Mouse (Mus musculus): ENCODE measurements around the gene Nckap5. TPM values are rescaled to one million over a fixed set of nuclear protein-coding genes. Genes with fewer than 3 reads are reported as not detected.

Nckap5 gene
- polyA plus RNA-seq, 1 experiment from 2014 or later = 11.5 TPM

DNA sequence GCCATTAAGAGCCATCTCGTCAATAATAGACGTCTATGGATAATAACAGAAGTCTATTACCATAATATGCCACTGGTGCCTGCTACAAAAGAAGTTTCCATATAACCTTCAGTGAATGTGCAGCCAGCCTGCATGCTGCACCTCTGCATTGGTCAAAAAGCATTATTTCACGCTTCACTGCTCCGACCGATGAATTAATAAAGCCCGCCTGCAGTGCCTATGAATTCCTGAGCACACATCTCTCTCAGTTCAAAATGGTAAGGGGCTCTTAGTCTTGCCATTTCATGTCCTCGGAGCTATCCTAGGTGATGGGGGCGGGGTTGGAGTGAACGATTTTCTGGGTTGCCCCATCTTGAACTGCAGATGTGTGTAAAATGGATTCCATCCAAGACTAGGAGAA lies 256.3 kb downstream of the Nckap5 start:
- no peak overlapping the region; the same call in 1 of the 2 replicates for H3K4me2 ChIP-seq
- no peak overlapping the region for H3K4me3 ChIP-seq (replicated peaks)
- no peaks in the 10 kb centered on the region for H3K36me3 ChIP-seq
- no peak for ATAC-seq (ENCODE audit: low FRiP score)
- WGBS = 49% methylated on average over 9 of the region's 9 CpGs
- H3K9ac ChIP-seq (replicated peaks) = no peak overlapping the region
- peaks cover 20% of the 10 kb centered on the region for H3K4me1 ChIP-seq
- peak overlapping the region; percentile 10; the same call in 1 of the 2 replicates for H3K27ac ChIP-seq (replicated peaks)
- no peaks in the 10 kb centered on the region for H3K9me3 ChIP-seq (replicated peaks)
- no peaks in the 10 kb centered on the region for H3K27me3 ChIP-seq (replicated peaks)

DNA sequence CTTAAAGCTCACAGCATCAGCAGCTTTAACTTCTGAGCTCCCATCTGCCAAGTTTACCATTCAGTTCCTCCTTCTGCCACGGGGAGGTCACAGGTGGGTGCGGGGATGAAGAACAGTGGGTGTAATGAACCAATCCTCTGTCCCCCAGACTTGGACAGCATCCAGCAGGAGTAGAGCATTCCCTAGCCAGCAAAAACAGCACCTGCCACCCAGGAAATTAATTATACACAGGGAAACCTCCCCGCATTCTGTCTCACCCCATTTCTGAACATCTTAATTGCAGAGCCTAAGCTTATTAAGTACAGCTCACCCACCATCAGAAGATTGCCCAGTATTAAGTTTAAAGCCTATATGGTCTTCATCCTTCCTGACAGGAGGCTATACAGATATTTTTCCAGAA lies 256.9 kb downstream of the Nckap5 start:
- no peak for ATAC-seq (ENCODE audit: low FRiP score)
- 23% methylated on average over 3 of the region's 3 CpGs for WGBS
- H3K36me3 ChIP-seq = no peaks in the 10 kb centered on the region
- no peak overlapping the region for H3K27ac ChIP-seq (replicated peaks)
- no peak overlapping the region for H3K4me3 ChIP-seq (replicated peaks)
- H3K27me3 ChIP-seq (replicated peaks) = no peaks in the 10 kb centered on the region
- H3K9me3 ChIP-seq (replicated peaks) = no peaks in the 10 kb centered on the region
- no peak overlapping the region for H3K4me2 ChIP-seq
- peaks cover 20% of the 10 kb centered on the region for H3K4me1 ChIP-seq
- no peak overlapping the region for H3K9ac ChIP-seq (replicated peaks)

DNA sequence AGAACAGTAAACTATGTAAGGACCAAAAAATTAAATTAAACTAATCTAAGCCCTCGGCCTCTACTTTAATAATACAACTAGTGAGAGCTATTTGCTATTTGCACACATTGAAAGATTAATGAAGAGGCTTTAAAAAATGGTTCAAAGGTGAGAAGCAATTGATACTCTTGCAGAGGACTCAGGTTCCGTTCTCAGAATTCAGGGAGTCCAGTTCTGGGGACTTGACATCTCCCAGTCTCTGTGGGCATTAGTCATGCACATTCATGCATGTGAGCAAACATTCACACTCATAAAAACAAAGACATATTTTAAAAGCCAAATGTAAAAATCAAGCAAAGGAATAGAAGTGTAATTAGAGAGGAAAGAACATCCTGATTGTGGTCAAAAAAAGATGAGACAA lies 257.5 kb downstream of the Nckap5 start:
- Histone ChIP-seq H3K4me3 (replicated peaks) (no peak overlapping the region), H3K36me3 (no peaks in the 10 kb centered on the region), H3K9ac (replicated peaks) (no peak overlapping the region), H3K4me2 (no peak overlapping the region), H3K27me3 (replicated peaks) (no peaks in the 10 kb centered on the region), H3K4me1 (peaks cover 20% of the 10 kb centered on the region), H3K9me3 (replicated peaks) (no peaks in the 10 kb centered on the region), H3K27ac (replicated peaks) (no peak overlapping the region)
- WGBS = 76% methylated on average over 2 of the region's 2 CpGs
- ATAC-seq (ENCODE audit: low FRiP score) = no peak

DNA sequence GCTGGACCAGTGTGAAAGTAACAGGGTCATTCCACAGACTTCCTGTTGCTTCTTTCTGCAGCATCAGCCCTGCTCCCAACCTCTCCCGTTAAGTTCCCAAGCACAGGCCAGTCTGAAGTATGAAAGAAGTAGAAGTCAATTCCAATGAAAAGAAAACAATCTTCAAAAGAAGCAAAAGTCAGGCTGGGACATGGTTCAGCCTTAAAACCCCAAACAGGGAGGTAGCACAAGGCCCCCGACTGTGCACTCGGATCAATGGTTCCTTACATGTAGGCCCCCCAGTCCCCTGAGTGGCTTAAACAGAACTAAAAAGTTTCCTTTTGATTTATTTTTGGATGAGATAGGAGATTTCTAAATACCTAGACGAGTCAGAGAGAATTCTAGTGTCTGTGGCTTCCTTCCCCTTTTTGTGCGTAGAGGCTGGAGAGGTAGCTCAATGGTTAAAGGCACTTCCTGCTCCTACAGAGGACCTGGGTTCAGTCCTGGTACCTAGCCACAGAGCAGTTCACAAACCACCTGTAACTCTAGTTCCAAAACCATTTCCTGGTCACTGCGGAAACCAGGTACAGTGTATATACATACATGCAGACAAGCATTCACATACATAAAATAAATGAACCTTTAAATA lies 260.9 kb downstream of the Nckap5 start:
- 94% methylated on average over 6 of the region's 6 CpGs for WGBS
- H3K9ac ChIP-seq (replicated peaks) = no peak overlapping the region
- no peak for ATAC-seq (ENCODE audit: low FRiP score)
- H3K4me1 ChIP-seq = peaks cover 22% of the 10 kb centered on the region
- H3K27ac ChIP-seq (replicated peaks) = no peak overlapping the region
- no peaks in the 10 kb centered on the region for H3K9me3 ChIP-seq (replicated peaks)
- no peaks in the 10 kb centered on the region for H3K36me3 ChIP-seq
- H3K4me3 ChIP-seq (replicated peaks) = no peak overlapping the region
- no peak overlapping the region for H3K4me2 ChIP-seq
- H3K27me3 ChIP-seq (replicated peaks) = no peaks in the 10 kb centered on the region

DNA sequence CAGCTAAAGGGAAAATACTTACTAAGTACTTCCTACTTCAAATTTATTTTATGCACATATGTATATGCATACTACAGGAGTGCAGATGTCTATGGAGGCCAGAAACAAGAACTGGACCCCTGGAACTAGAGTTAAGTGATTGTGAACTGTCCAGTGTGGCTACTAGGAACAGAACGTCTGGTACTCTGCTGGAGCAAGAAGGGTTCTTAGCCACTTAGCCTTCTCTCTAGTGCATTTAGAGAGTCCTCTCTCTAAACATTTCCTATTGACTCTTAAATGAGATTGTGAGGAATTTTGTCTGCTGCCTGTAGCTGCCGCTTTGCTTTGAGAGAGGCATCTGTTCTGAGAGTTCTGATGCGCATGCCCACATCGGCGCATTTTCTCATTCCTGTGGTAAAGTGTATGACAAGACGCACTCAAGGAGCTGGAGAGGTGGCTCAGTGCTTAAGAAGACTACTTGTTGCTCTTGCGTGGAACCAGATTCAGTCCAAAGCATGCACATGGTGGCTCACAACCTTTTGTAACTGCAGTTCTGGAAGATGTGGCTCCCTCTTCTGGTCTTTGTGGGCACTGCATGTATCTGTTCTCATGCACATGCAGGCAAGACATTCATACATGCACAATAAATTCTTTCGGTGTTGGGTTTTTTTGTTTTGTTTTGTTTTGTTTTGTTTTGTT lies 261.9 kb downstream of the Nckap5 start:
- H3K9me3 ChIP-seq (replicated peaks) = no peaks in the 10 kb centered on the region
- ATAC-seq (ENCODE audit: low FRiP score) = no peak
- no peak overlapping the region for H3K27ac ChIP-seq (replicated peaks)
- H3K9ac ChIP-seq (replicated peaks) = no peak overlapping the region
- no peak overlapping the region for H3K4me2 ChIP-seq
- no peaks in the 10 kb centered on the region for H3K27me3 ChIP-seq (replicated peaks)
- peaks cover 13% of the 10 kb centered on the region for H3K4me1 ChIP-seq
- no peaks in the 10 kb centered on the region for H3K36me3 ChIP-seq
- H3K4me3 ChIP-seq (replicated peaks) = no peak overlapping the region
- WGBS = 91% methylated on average over 8 of the region's 8 CpGs

DNA sequence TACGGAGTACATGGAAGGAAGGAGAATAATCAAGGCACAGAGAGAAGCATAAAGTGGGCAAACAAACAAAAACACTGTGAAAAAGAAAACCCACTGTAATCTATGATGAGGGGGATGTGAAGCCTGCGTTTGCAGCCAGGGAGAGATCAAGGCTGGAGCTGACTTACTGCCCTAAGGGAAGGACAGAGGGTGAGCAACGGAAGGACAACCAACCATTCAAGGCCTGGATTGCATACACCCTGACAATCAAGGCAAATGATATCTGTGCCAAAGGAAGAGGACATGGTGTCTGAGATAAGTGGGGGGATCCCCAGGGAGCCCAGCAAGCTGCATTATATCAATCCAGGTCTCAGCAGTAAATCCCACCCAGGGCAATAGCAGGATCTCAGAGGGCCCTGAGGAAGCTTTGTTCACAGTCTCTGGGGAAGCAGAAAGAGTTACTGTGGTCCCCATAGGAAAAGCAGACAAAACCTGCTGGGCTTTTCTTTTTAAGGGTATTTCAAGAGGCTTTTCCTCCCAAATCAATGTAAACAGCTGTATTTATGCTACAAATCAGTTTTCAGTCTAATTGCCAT lies 265.4 kb downstream of the Nckap5 start:
- Histone ChIP-seq H3K4me2 (no peak overlapping the region), H3K9me3 (replicated peaks) (no peaks in the 10 kb centered on the region), H3K27me3 (replicated peaks) (no peaks in the 10 kb centered on the region), H3K36me3 (no peaks in the 10 kb centered on the region), H3K27ac (replicated peaks) (no peak overlapping the region), H3K4me1 (peaks cover 2% of the 10 kb centered on the region; the same call in 1 of the 2 replicates), H3K4me3 (replicated peaks) (no peak overlapping the region), H3K9ac (replicated peaks) (no peak overlapping the region)
- WGBS = 47% methylated on average over 3 of the region's 3 CpGs
- ATAC-seq (ENCODE audit: low FRiP score) = no peak

DNA sequence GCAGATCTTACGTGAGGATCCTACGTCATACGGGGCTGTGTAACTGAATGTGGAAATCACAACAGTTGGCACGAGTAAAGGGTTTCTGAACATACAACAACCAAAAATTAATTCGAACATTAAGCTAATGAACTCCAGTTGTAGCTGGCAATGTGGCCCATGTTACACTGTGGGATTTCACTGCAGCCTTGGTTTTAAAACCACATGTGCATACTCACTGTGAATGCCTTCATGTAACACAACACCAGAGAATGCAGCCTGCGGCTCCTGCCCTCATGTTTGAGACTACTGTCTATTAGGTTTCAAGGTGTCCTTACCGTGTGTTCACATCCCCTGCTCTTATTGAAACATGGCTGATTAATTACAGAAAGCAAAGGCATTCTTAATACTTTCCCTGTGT lies 269.7 kb downstream of the Nckap5 start:
- H3K4me1 ChIP-seq = peaks cover 10% of the 10 kb centered on the region
- H3K36me3 ChIP-seq = no peaks in the 10 kb centered on the region
- H3K9me3 ChIP-seq (replicated peaks) = no peaks in the 10 kb centered on the region
- H3K27ac ChIP-seq (replicated peaks) = no peak overlapping the region
- no peaks in the 10 kb centered on the region for H3K27me3 ChIP-seq (replicated peaks)
- no peak overlapping the region for H3K4me3 ChIP-seq (replicated peaks)
- no peak overlapping the region for H3K9ac ChIP-seq (replicated peaks)
- H3K4me2 ChIP-seq = no peak overlapping the region
- ATAC-seq (ENCODE audit: low FRiP score) = no peak
- 73% methylated on average over 7 of the region's 7 CpGs for WGBS

DNA sequence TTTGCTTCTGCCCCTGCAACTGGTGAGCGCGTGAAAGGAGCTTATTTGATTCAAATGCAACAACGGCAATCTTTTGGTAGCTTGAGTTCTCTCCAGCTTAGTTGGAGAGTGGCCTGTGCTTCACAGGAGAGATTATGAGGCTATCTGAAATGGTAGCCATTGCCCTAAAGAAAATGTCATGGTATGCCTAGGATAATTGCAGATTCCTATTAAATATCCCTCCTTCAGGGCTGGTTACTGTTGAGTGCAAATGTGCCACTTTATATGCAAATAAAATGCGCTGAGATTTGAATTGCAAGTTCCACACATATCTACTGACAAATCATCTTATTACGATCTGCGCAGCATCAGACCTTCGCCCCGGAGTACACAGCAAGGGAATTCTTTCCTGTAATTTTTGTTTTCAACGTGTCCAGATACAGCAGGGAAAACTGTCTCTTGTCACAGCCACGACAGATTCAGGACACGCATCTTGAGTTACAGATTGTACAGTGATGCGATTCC lies 272.8 kb downstream of the Nckap5 start:
- Histone ChIP-seq H3K9me3 (replicated peaks) (no peaks in the 10 kb centered on the region), H3K4me1 (peaks cover 8% of the 10 kb centered on the region), H3K36me3 (no peaks in the 10 kb centered on the region), H3K4me2 (no peak overlapping the region), H3K27ac (replicated peaks) (no peak overlapping the region), H3K9ac (replicated peaks) (no peak overlapping the region), H3K27me3 (replicated peaks) (no peaks in the 10 kb centered on the region), H3K4me3 (replicated peaks) (no peak overlapping the region)
- no peak for ATAC-seq (ENCODE audit: low FRiP score)
- 49% methylated on average over 12 of the region's 12 CpGs for WGBS

DNA sequence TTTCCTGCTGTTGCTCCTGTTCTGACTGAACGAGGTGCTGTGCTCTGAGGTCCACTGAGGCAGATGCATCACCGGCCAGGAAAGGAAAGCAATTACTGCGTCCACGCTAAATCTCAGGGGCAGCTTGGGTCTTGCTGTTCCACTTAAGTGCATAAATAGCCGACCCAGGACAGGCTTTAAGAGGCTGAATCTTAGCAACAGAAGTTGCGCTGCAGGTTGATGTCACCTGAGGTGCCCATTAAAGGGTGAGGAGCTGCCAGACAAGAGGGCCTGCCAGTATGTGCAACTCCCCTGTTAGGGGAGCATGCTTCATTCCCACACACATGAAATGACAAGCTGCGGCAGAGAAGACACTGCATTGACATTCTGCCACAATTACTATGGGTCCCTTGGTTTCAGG lies 282.6 kb downstream of the Nckap5 start:
- Histone ChIP-seq H3K4me1 (peaks cover 9% of the 10 kb centered on the region), H3K9me3 (replicated peaks) (no peaks in the 10 kb centered on the region), H3K4me3 (replicated peaks) (no peak overlapping the region), H3K27me3 (replicated peaks) (no peaks in the 10 kb centered on the region), H3K36me3 (no peaks in the 10 kb centered on the region), H3K9ac (replicated peaks) (no peak overlapping the region), H3K4me2 (peak overlapping the region; percentile 28; the same call in 1 of the 2 replicates), H3K27ac (replicated peaks) (no peak overlapping the region)
- no peak; the same call in 1 of the 2 replicates for ATAC-seq (ENCODE audit: low FRiP score)
- WGBS = 50% methylated on average over 7 of the region's 7 CpGs

DNA sequence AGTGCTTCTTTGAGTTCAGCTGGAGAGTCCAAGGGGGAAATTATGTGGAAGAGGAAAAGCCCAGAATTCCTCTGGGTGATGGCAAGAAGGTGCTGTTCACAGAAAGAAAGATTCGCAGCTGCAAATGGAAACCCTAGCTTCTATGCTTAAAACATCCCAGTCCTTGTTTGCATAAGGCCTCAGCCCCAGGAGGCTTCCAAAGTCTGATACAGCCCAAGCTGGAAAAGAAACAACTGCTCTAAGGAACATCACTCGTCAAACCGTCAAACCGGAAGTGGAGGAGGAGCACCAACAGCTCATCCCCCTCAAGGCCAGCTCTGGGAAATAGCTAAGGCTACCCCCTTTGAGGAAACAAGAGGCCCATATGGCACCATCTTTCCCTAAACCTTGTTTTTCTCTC lies 286.1 kb downstream of the Nckap5 start:
- Histone ChIP-seq H3K27me3 (replicated peaks) (no peaks in the 10 kb centered on the region), H3K36me3 (no peaks in the 10 kb centered on the region), H3K4me1 (peaks cover 13% of the 10 kb centered on the region), H3K9ac (replicated peaks) (no peak overlapping the region), H3K27ac (replicated peaks) (no peak overlapping the region), H3K9me3 (replicated peaks) (no peaks in the 10 kb centered on the region), H3K4me2 (no peak overlapping the region), H3K4me3 (replicated peaks) (no peak overlapping the region)
- ATAC-seq (ENCODE audit: low FRiP score) = no peak
- 73% methylated on average over 4 of the region's 4 CpGs for WGBS

DNA sequence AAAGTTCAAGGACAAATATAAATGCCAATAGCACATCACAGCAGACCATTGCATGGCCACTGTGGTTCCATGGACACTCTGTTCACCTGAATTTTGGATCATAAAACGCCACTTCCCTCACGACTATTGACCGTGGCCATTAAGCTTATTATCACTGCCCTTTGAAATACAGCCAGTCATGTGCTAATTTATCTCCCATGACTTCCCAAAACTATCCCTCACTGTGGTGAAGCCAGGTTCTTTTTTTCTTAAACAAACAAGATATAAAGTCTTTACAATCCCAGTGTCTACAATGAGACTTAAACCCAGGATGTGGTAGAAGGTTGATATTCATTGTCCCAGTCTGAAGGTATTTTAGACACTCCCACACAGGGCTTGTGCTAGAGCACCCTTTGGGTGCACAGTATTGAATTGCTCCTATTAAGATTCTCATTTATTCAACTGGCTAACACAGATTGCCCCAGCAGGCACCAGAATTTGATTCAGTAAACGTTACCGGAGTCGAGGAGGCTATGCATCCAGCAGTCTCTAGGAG lies 293.3 kb downstream of the Nckap5 start:
- Histone ChIP-seq H3K9ac (replicated peaks) (no peak overlapping the region), H3K27ac (replicated peaks) (no peak overlapping the region), H3K36me3 (no peaks in the 10 kb centered on the region), H3K4me3 (replicated peaks) (no peak overlapping the region), H3K4me2 (no peak overlapping the region), H3K9me3 (replicated peaks) (no peaks in the 10 kb centered on the region), H3K27me3 (replicated peaks) (no peaks in the 10 kb centered on the region), H3K4me1 (peaks cover 10% of the 10 kb centered on the region; the same call in 1 of the 2 replicates)
- ATAC-seq (ENCODE audit: low FRiP score) = no peak
- WGBS = 71% methylated on average over 6 of the region's 6 CpGs

DNA sequence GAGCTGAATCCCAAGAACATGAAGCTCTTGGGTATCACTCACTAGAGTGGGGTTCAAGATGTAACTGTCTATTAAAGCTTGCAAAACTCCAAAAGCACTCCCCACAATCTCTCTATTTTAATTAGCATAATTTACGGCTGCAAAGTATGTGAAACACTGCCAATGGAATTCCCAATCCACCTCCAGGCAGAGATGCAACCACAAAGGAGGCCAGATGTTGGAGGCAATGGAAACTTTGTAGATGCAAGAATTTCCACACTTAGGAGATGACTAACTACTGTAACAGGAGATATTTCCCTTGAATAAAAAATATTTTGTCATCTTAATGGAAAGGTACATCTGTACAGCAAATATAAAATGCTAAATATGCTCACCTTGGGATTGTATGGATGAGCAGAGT lies 295.1 kb downstream of the Nckap5 start:
- WGBS = 75% methylated on average over 1 of the region's 1 CpGs
- no peak for ATAC-seq (ENCODE audit: low FRiP score)
- no peak overlapping the region for H3K27ac ChIP-seq (replicated peaks)
- H3K9me3 ChIP-seq (replicated peaks) = no peaks in the 10 kb centered on the region
- H3K27me3 ChIP-seq (replicated peaks) = no peaks in the 10 kb centered on the region
- no peak overlapping the region for H3K9ac ChIP-seq (replicated peaks)
- no peak overlapping the region for H3K4me2 ChIP-seq
- no peak overlapping the region for H3K4me3 ChIP-seq (replicated peaks)
- H3K4me1 ChIP-seq = peaks cover 7% of the 10 kb centered on the region; the same call in 1 of the 2 replicates
- H3K36me3 ChIP-seq = no peaks in the 10 kb centered on the region

Data from neural tube, embryonic 15.5 days (tissue).